Mouse (Mus musculus): ENCODE data around the gene Brsk2. TPM values are rescaled to one million over a fixed set of nuclear protein-coding genes. Genes with fewer than 3 reads are reported as not detected.

Gene Brsk2
- polyA plus RNA-seq, 1 experiment: 1.8 TPM

DNA sequence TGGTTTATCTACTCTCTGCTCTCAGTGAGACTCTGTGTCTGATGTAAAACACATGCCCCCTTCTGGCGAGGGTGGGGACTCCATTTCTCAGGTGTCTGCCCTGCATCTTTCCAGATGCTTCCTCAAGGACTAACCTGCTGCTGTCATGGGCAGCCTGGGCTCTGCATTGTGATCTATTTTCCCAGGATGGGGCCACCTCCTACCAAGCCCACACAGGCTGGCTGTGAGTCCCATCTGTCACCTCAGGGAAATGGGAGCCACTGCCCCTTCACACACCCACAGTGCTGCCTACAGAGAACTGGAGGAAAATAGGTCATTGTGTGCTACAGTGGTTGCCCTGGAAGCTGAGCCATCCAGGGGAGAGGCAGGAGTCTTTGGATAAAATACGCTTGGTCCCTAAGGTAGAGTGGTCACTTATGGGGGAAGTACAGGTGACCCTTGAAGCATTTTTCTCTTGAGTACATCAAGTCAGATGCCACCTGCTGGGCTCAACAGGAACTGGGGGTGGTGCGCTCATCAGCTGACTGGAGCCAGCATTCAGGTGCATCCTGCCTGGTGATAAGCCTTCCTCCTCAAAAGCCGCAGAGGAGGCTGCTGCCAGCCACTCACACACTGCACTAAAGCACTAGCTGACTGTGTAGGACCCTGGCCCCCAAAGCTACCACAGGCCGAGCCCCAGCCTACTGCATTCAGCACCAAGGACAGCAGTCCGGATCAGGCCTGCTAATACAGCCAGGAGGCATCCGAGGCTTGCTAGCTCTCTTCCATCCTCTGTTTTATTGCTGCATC, 23.5 kb downstream of the Brsk2 start:
- no peak overlapping the region for H3K27ac ChIP-seq (replicated peaks; ENCODE audit: low read depth, low read length)
- no peaks in the 10 kb centered on the region for H3K4me1 ChIP-seq (ENCODE audit: control insufficient read depth, insufficient read depth, insufficient read length, low read length)
- H3K4me3 ChIP-seq (ENCODE audit: insufficient read depth, low read depth, low read length): no peak overlapping the region

GRCm38 (mm10) chr7:141978003-141978402, 28.5 kb downstream of the Brsk2 start:
- H3K4me3 ChIP-seq (ENCODE audit: insufficient read depth, low read depth, low read length): no peak overlapping the region
- H3K27ac ChIP-seq (replicated peaks; ENCODE audit: low read depth, low read length): no peak overlapping the region
- H3K4me1 ChIP-seq (ENCODE audit: control insufficient read depth, insufficient read depth, insufficient read length, low read length): no peaks in the 10 kb centered on the region

- H3K27ac ChIP-seq (replicated peaks; ENCODE audit: low read depth, low read length): no peak overlapping the region
- no peaks in the 10 kb centered on the region for H3K4me1 ChIP-seq (ENCODE audit: control insufficient read depth, insufficient read depth, insufficient read length, low read length)
Measured at GRCm38 (mm10) chr7:141979247-141979646, 29.7 kb downstream of the Brsk2 start.

GRCm38 (mm10) chr7:141981237-141981636, 31.7 kb downstream of the Brsk2 start:
- no peak overlapping the region for H3K27ac ChIP-seq (replicated peaks; ENCODE audit: low read depth, low read length)
- H3K4me3 ChIP-seq (ENCODE audit: insufficient read depth, low read depth, low read length): no peak overlapping the region
- H3K4me1 ChIP-seq (ENCODE audit: control insufficient read depth, insufficient read depth, insufficient read length, low read length): no peaks in the 10 kb centered on the region

More at GRCm38 (mm10) chr7:141979247-141979646, 29.7 kb downstream of the Brsk2 start:
- H3K4me3 ChIP-seq (ENCODE audit: insufficient read depth, low read depth, low read length): no peak overlapping the region

GRCm38 (mm10) chr7:141988314-141988806, 38.8 kb downstream of the Brsk2 start:
- no peaks in the 10 kb centered on the region for H3K4me1 ChIP-seq (ENCODE audit: control insufficient read depth, insufficient read depth, insufficient read length, low read length)
- H3K4me3 ChIP-seq (ENCODE audit: insufficient read depth, low read depth, low read length): no peak overlapping the region
- no peak overlapping the region for H3K27ac ChIP-seq (replicated peaks; ENCODE audit: low read depth, low read length)

- Histone ChIP-seq H3K4me1 (ENCODE audit: control insufficient read depth, insufficient read depth, insufficient read length, low read length) (peaks cover 8% of the 10 kb centered on the region; the same call in 1 of the 2 replicates), H3K4me3 (ENCODE audit: insufficient read depth, low read depth, low read length) (no peak overlapping the region), H3K27ac (replicated peaks; ENCODE audit: low read depth, low read length) (no peak overlapping the region)
Measured at GRCm38 (mm10) chr7:141991183-141991582, 41.6 kb downstream of the Brsk2 start.

DNA sequence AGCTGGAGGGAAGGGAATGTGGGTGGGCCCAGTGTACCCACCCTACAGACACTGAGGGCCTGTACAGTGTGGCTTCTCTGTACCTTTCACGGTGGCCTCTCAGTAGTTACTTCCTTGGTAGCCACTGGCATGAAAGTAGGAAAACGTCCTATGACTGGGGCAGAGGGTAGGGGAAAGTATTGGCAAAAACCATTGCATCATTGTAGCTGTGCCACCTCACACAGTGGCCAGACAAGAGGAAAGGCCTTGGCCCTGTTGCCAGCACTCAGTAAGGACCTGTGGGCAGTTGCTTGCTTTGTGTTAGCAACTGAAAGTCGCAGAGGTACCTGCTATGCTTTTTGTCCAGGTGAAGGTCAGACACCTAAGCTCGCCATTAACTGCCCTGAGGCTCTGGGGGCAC, 44.6 kb downstream of the Brsk2 start:
- Histone ChIP-seq H3K4me3 (ENCODE audit: insufficient read depth, low read depth, low read length) (no peak overlapping the region), H3K27ac (replicated peaks; ENCODE audit: low read depth, low read length) (peak overlapping the region; percentile 75), H3K4me1 (ENCODE audit: control insufficient read depth, insufficient read depth, insufficient read length, low read length) (peaks cover 8% of the 10 kb centered on the region; the same call in 1 of the 2 replicates)

- Histone ChIP-seq H3K4me3 (ENCODE audit: insufficient read depth, low read depth, low read length) (no peak overlapping the region), H3K4me1 (ENCODE audit: control insufficient read depth, insufficient read depth, insufficient read length, low read length) (no peaks in the 10 kb centered on the region), H3K27ac (replicated peaks; ENCODE audit: low read depth, low read length) (no peak overlapping the region)
Measured at GRCm38 (mm10) chr7:142000661-142001060, 51.1 kb downstream of the Brsk2 start.

GRCm38 (mm10) chr7:142001597-142002340, 52.2 kb downstream of the Brsk2 start:
- no peak overlapping the region for H3K27ac ChIP-seq (replicated peaks; ENCODE audit: low read depth, low read length)
- no peak overlapping the region for H3K4me3 ChIP-seq (ENCODE audit: insufficient read depth, low read depth, low read length)
- no peaks in the 10 kb centered on the region for H3K4me1 ChIP-seq (ENCODE audit: control insufficient read depth, insufficient read depth, insufficient read length, low read length)

DNA sequence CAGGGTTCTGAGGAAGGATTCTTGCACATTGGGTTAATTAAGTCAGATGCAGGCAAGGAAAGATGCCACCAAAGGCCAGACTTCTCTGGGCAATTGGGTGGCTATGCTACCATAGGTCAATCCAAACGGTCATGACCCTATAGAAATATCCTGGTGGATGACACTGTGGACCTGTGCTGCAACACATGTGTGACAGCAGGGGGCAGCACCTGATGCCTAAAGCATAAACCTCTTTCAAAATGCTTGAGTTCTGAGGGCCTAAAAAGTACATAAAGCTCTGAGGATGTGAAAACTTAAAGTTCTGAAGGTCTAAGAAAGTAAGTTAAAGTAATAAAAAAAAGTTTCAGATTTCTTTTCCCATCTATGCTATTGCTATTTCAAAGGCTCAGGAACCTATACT, 67.0 kb downstream of the Brsk2 start:
- Histone ChIP-seq H3K27ac (replicated peaks; ENCODE audit: low read depth, low read length) (no peak overlapping the region), H3K4me3 (ENCODE audit: insufficient read depth, low read depth, low read length) (no peak overlapping the region), H3K4me1 (ENCODE audit: control insufficient read depth, insufficient read depth, insufficient read length, low read length) (peaks cover 11% of the 10 kb centered on the region; the same call in 1 of the 2 replicates)

- no peak overlapping the region for H3K27ac ChIP-seq (replicated peaks; ENCODE audit: low read depth, low read length)
- H3K4me3 ChIP-seq (ENCODE audit: insufficient read depth, low read depth, low read length): no peak overlapping the region
- H3K4me1 ChIP-seq (ENCODE audit: control insufficient read depth, insufficient read depth, insufficient read length, low read length): peaks cover 21% of the 10 kb centered on the region; the same call in 1 of the 2 replicates
Measured at GRCm38 (mm10) chr7:142019699-142020098, 70.1 kb downstream of the Brsk2 start.

DNA sequence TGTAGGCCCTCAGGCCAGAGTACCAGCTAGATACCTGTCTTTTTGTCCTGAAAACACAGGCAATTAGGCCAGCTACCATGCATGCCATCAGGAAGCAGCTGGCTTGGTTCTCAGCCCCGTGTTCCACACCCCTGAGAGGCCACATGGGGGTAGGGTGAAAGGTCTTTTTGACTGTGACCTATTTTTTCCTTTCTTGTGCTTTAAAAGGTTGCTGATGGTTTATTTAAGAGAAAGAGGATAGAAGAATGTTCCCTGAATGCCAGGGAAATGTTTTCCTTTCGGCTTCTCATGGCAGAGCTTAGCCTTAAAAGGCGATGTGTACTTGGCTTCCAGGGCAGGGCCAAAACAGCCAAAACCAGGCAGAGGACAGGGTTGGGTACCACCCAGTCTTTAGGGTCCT, 71.3 kb downstream of the Brsk2 start:
- Histone ChIP-seq H3K27ac (replicated peaks; ENCODE audit: low read depth, low read length) (0 out of 2 replicates have a peak overlapping the region, but pooled peaks have one; percentile 17), H3K4me1 (ENCODE audit: control insufficient read depth, insufficient read depth, insufficient read length, low read length) (peaks cover 21% of the 10 kb centered on the region; the same call in 1 of the 2 replicates), H3K4me3 (ENCODE audit: insufficient read depth, low read depth, low read length) (no peak overlapping the region)

DNA sequence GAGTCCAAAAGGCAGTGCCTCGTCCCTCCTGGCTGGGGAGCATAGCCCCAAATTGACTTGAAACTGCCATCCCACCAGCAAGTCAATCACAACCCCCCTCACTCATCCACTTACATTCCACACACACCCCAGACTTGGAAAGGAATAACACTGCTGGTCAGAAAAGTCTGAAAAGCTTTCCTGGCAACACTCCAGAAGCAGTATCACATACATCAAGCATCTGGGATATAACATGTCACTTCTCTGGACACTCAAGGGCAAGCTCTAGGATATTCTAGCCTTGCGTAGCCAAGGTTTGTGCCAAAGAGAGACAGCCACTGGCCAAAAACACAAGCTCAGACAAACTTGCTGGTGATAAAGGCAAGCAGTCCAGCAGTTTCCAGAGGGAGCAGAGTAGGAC, 75.6 kb downstream of the Brsk2 start:
- Histone ChIP-seq H3K4me3 (ENCODE audit: insufficient read depth, low read depth, low read length) (no peak overlapping the region), H3K27ac (replicated peaks; ENCODE audit: low read depth, low read length) (no peak overlapping the region), H3K4me1 (ENCODE audit: control insufficient read depth, insufficient read depth, insufficient read length, low read length) (peaks cover 19% of the 10 kb centered on the region; the same call in 1 of the 2 replicates)

GRCm38 (mm10) chr7:142025926-142026325, 76.4 kb downstream of the Brsk2 start:
- no peak overlapping the region for H3K27ac ChIP-seq (replicated peaks; ENCODE audit: low read depth, low read length)
- peaks cover 13% of the 10 kb centered on the region; the same call in 1 of the 2 replicates for H3K4me1 ChIP-seq (ENCODE audit: control insufficient read depth, insufficient read depth, insufficient read length, low read length)
- no peak overlapping the region for H3K4me3 ChIP-seq (ENCODE audit: insufficient read depth, low read depth, low read length)

DNA sequence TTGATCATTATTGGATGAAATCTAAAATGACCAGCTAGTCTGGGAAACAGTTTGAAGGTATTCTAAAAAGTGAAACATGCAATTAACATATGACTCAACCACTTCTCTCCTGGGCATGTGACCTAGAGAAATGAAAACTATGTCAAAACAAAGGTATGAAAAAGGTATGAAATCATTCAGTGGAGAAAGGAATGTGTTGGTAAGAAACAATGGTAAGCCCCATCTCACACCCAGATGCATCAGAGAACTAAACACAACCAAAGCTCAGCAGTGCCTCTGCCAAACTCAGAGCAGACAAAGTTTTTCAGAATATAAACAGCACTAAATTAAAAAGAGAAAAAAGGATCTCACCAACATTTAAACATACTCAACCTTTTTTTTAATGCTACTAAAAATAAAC, 80.5 kb downstream of the Brsk2 start:
- Histone ChIP-seq H3K4me1 (ENCODE audit: control insufficient read depth, insufficient read depth, insufficient read length, low read length) (peaks cover 20% of the 10 kb centered on the region), H3K4me3 (ENCODE audit: insufficient read depth, low read depth, low read length) (no peak overlapping the region)

More for the DNA sequence above, 80.5 kb downstream of the Brsk2 start:
- H3K27ac ChIP-seq (replicated peaks; ENCODE audit: low read depth, low read length): no peak overlapping the region
